Mouse (Mus musculus) bone marrow, adult 2 months (tissue): ENCODE data around the gene Hist1h2bq.

Source experiments
- CTCF ChIP-seq: fragments of 200-500 bp; IDR thresholded peaks from 2 replicates; pipeline ENCODE4 v1.5.1; 2011; ENCODE audit warnings: low read length, control low read depth; ENCODE audit not compliant: control insufficient read depth, insufficient read depth
- POLR2A ChIP-seq: fragments of 200-500 bp; IDR thresholded peaks from 2 replicates; pipeline ENCODE4 v1.6.1; 2011; ENCODE audit warnings: low read depth, mild to moderate bottlenecking, control low read depth, low read length, borderline replicate concordance; ENCODE audit not compliant: control insufficient read depth

DNA sequence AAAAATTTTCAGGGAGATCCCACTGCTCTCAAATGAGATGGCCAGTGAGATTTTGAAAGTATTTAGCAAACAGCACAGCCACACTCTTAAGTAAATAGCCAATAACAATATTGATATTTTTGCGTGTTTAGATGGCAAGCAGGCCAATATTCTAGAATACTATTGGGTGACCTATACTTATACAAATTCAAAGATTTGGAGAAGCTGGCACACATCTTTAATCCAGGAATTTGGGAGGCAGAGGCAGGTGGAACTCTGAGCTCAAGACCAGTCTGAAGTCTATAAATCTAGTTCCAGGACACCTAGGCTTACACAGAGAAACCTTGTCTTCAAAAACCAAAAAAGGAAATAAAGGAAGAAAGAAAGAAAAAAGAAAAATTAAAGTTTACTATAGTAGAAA lies 28.4 kb downstream of the Hist1h2bq start:
- TF ChIP-seq CTCF (no peak), POLR2A (no peak)
